ENCODE assay signal across 15 mouse cellular contexts in genomic region chr6:31513726-31514125, GRCm38 (mm10). TPM values are rescaled to one million over a fixed set of nuclear protein-coding genes. Genes with fewer than 3 reads are reported as not detected.
DNase-seq lines count a peak whose midpoint lies in the region; ATAC-seq and TF ChIP-seq lines count a peak whose summit lies in the region.
"Had no signal": no experiment of that assay in that cellular context is flagged by ENCODE, and none has a peak within 500 bp of the region (broad histone marks: within the 10 kb centered on the region; RNA-seq: fewer than 3 reads in every experiment).

No protein-coding gene starts in this region.

- H3K4me3 ChIP-seq in limb, embryonic 11.5 days (ENCODE audit: low read depth, low read length) = no peak overlapping the region
- no peak overlapping the region for H3K4me3 ChIP-seq in limb, embryonic 10.5 days
- H3K4me3 ChIP-seq in G1E (ENCODE audit: low read depth, low read length) = no peak overlapping the region
- H3K4me3 ChIP-seq in kidney, embryonic 16.5 days (ENCODE audit: low read length) = no peak overlapping the region
- H3K4me3 ChIP-seq: heart, embryonic 13.5 days; hindbrain, embryonic 15.5 days; kidney, embryonic 15.5 days; midbrain, embryonic 13.5 days; neural tube, embryonic 12.5 days had no signal

- no peak for TF ChIP-seq CTCF in G1E (IDR thresholded peaks at IDR 0.05; ENCODE audit: low read depth, low read length)

- H3K9me3 ChIP-seq in limb, embryonic 11.5 days (ENCODE audit: control insufficient read depth, low read length) = no peaks in the 10 kb centered on the region
- no peaks in the 10 kb centered on the region for H3K9me3 ChIP-seq in limb, embryonic 10.5 days (replicated peaks)
- H3K9me3 ChIP-seq in G1E (replicated peaks) = no peaks in the 10 kb centered on the region
- no peaks in the 10 kb centered on the region for H3K9me3 ChIP-seq in kidney, embryonic 16.5 days (ENCODE audit: low read length)
- H3K9me3 ChIP-seq: heart, embryonic 13.5 days; hindbrain, embryonic 15.5 days; kidney, embryonic 15.5 days; midbrain, embryonic 13.5 days; neural tube, embryonic 12.5 days had no signal

- H3K4me1 ChIP-seq in limb, embryonic 11.5 days (ENCODE audit: control insufficient read depth, insufficient read depth, low read length) = no peaks in the 10 kb centered on the region
- no peaks in the 10 kb centered on the region for H3K4me1 ChIP-seq in limb, embryonic 10.5 days
- peaks cover 26% of the 10 kb centered on the region for H3K4me1 ChIP-seq in G1E (ENCODE audit: insufficient read depth, low read depth, low read length)
- peaks cover 11% of the 10 kb centered on the region for H3K4me1 ChIP-seq in kidney, embryonic 16.5 days (ENCODE audit: insufficient read depth, low read length)
- H3K4me1 ChIP-seq: hindbrain, embryonic 15.5 days; kidney, embryonic 15.5 days; midbrain, embryonic 13.5 days had no signal

- no peak overlapping the region for H3K27ac ChIP-seq in limb, embryonic 11.5 days (replicated peaks; ENCODE audit: low read depth, low read length)
- H3K27ac ChIP-seq in limb, embryonic 10.5 days = no peak overlapping the region
- H3K27ac ChIP-seq in kidney, embryonic 16.5 days (ENCODE audit: low read length) = no peak overlapping the region
- H3K27ac ChIP-seq: heart, embryonic 13.5 days; hindbrain, embryonic 15.5 days; kidney, embryonic 15.5 days; midbrain, embryonic 13.5 days; neural tube, embryonic 12.5 days had no signal

- H3K9ac ChIP-seq in limb, embryonic 11.5 days (ENCODE audit: low read length) = no peak overlapping the region
- H3K9ac ChIP-seq in kidney, embryonic 16.5 days (replicated peaks; ENCODE audit: low read length) = no peak overlapping the region
- H3K9ac ChIP-seq: heart, embryonic 13.5 days; hindbrain, embryonic 15.5 days; kidney, embryonic 15.5 days; midbrain, embryonic 13.5 days; neural tube, embryonic 12.5 days had no signal

- WGBS in limb, embryonic 11.5 days = 89% methylated on average over 6 of the region's 6 CpGs
- WGBS in limb, embryonic 10.5 days = 87% methylated on average over 6 of the region's 6 CpGs
- WGBS in kidney, embryonic 16.5 days = 80% methylated on average over 6 of the region's 6 CpGs

- no peaks in the 10 kb centered on the region for H3K36me3 ChIP-seq in limb, embryonic 11.5 days (ENCODE audit: control insufficient read depth, insufficient read depth, low read length)
- H3K36me3 ChIP-seq in limb, embryonic 10.5 days = peaks cover 7% of the 10 kb centered on the region; the same call in 1 of the 2 replicates
- peaks cover 66% of the 10 kb centered on the region for H3K36me3 ChIP-seq in G1E (replicated peaks)
- peaks cover 2% of the 10 kb centered on the region; the same call in 1 of the 2 replicates for H3K36me3 ChIP-seq in kidney, embryonic 16.5 days (ENCODE audit: insufficient read depth, low read length)
- H3K36me3 ChIP-seq: hindbrain, embryonic 15.5 days; midbrain, embryonic 13.5 days had no signal

- peak; percentile 40 for DNase-seq in adrenal gland, postnatal 14 days
- no peak for DNase-seq in adrenal gland, postnatal 25 days
- DNase-seq in limb, embryonic 11.5 days (ENCODE audit: low spot score) = peak; percentile 11
- DNase-seq in limb, embryonic 10.5 days (ENCODE audit: low spot score) = no peak
- no peak for DNase-seq in G1E (ENCODE audit: low spot score)
- peak; percentile 87 for DNase-seq in fibroblast of lung, adult 2 months (ENCODE audit: low read depth)
- DNase-seq in cerebellum, postnatal 25 days = no peak
- DNase-seq: cerebellum, postnatal 14 days; right cerebral cortex, adult 18-20 months had no signal

- no peaks in the 10 kb centered on the region for H3K27me3 ChIP-seq in limb, embryonic 11.5 days (ENCODE audit: control insufficient read depth, insufficient read depth, low read length)
- no peaks in the 10 kb centered on the region for H3K27me3 ChIP-seq in limb, embryonic 10.5 days (ENCODE audit: low read depth, poor library complexity, severe bottlenecking)
- no peaks in the 10 kb centered on the region for H3K27me3 ChIP-seq in G1E (ENCODE audit: insufficient read depth, low read length)
- no peaks in the 10 kb centered on the region for H3K27me3 ChIP-seq in kidney, embryonic 16.5 days (ENCODE audit: insufficient read depth, low read length)
- H3K27me3 ChIP-seq: heart, embryonic 13.5 days; hindbrain, embryonic 15.5 days; kidney, embryonic 15.5 days; midbrain, embryonic 13.5 days; neural tube, embryonic 12.5 days had no signal

- ATAC-seq in limb, embryonic 11.5 days (ENCODE audit: insufficient number of reproducible peaks, low FRiP score, low TSS enrichment, low read depth) = no peak
- ATAC-seq in G1E (ENCODE audit: extremely low read depth, insufficient number of reproducible peaks, low FRiP score, poor library complexity, severe bottlenecking) = peak; percentile 73
- no peak for ATAC-seq in kidney, embryonic 16.5 days (ENCODE audit: low FRiP score, low TSS enrichment)
- ATAC-seq: midbrain, embryonic 13.5 days had no signal

- H3K4me2 ChIP-seq in limb, embryonic 11.5 days (ENCODE audit: low read depth, severe bottlenecking) = no peak overlapping the region
- H3K4me2 ChIP-seq in kidney, embryonic 16.5 days (replicated peaks; ENCODE audit: low read depth, low read length) = no peak overlapping the region
- H3K4me2 ChIP-seq: heart, embryonic 13.5 days; hindbrain, embryonic 15.5 days; kidney, embryonic 15.5 days; midbrain, embryonic 13.5 days; neural tube, embryonic 12.5 days had no signal

RNA-seq across cellular contexts. Expression of gene Podxl, which starts 50.1 kb away (rescaled TPM):
- total RNA-seq in adrenal gland, postnatal 14 days (2021) = 49.5 and 49.6 TPM in 2 replicates
- total RNA-seq in adrenal gland, postnatal 25 days (2021) = 36.3 and 41.7 TPM in 2 replicates
- polyA plus RNA-seq in limb, embryonic 11.5 days (2014; fragmentation: Nextera tagmentation; extraction: Ambion mirVana) = 6.1 and 7.4 TPM in 2 replicates
- 12.1 and 14.0 TPM in 2 replicates for polyA plus RNA-seq in limb, embryonic 10.5 days (2016; fragmentation: Nextera tagmentation; extraction: Ambion mirVana)
- total RNA-seq in G1E (2014; fragmentation: Nextera tagmentation) (45.3 and 59.2 TPM in 2 replicates), G1E (2017) (42.3 and 46.1 TPM in 2 replicates)
- 49.7 and 61.2 TPM in 2 replicates for polyA plus RNA-seq in G1E (2012)
- polyA plus RNA-seq in kidney, embryonic 16.5 days (2015; fragmentation: Nextera tagmentation; extraction: Ambion mirVana) = 76.8 and 80.4 TPM in 2 replicates

Comparison
In these comparisons a context has a peak if more than half of its experiments do, and no peak if none do; other contexts are left out.
1. DNase-seq: peak in adrenal gland, postnatal 14 days (single experiment), limb, embryonic 11.5 days (single experiment) and fibroblast of lung, adult 2 months (single experiment); none in adrenal gland, postnatal 25 days (single experiment), limb, embryonic 10.5 days (single experiment), G1E (single experiment) and cerebellum, postnatal 25 days (0 of 2).